Mouse (Mus musculus): ENCODE measurements around the gene Zfp81. TPM values are rescaled to one million over a fixed set of nuclear protein-coding genes. Genes with fewer than 3 reads are reported as not detected.
"Not testable (repeated sequence)": the region's sequence is repeated elsewhere in the genome, so short reads cannot be mapped to it uniquely, and the experiment has no call there.

Gene Zfp81
- 6.1 and 7.7 TPM in 2 replicates for polyA plus RNA-seq (2016; fragmentation: Nextera tagmentation; extraction: Ambion mirVana)

DNA sequence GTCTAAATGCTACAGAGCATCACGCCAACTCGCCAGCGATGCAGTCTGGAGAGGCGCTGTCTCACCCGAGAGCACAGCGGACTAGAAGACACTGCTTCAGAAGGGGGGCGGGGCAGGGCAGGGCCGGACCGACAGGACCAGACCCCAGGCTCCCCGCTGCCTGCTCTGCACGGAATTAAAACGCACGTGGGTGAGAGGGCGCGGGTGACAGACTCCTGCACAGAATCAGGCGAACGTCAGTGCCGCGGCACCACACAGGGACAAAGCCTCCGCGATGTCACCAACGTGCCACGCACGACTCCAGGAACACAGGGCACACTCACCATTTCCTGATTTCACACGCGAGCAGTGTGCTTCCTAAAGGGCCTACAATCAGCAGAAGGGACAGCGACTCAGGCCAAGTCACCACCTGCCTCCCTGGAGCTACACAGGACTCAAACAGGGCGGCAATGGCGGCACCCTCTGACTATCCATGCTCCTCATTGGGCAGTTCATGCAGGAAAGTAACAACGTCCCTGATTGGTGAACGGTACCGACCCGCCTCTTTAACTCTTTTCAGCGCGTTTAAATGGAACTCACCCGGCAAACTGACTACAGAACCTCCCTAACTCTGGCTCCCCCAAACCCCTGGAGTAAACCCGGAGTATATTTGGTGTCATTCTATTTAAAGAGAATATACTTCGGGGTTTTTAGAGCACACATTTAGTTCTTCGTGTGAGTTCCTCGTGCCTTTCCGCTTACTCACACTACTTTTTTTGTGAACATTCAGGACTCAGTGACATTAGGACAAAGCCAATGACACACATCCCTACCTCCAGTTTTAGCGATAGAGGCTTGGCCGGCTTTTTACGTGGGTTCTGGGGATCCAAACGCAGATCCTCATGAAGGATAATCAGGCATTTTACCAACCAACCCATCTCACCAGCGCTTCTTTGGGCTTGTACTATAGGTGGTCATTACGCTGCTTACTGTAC, at the start of gene Zfp81:
Gene Zfp81 (minus strand): TSS at position 468 of the 974 bp plus-strand sequence.
- H3K4me1 ChIP-seq = 0 out of 2 replicates have a peak, but pooled peaks cover 9% of the 10 kb centered on the region
- no peaks in the 10 kb centered on the region for H3K9me3 ChIP-seq
- WGBS = 4% methylated on average over 47 of the region's 47 CpGs
- peak within 1 kb of the TSS; percentile 93 for H3K27ac ChIP-seq
- H3K4me3 ChIP-seq = peak within 1 kb of the TSS; percentile 94
- DNase-seq (ENCODE audit: low spot score) = peak; percentile 96
- no peaks in the 10 kb centered on the region for H3K36me3 ChIP-seq
- no peaks in the 10 kb centered on the region for H3K27me3 ChIP-seq (ENCODE audit: insufficient read depth, poor library complexity, severe bottlenecking)

DNA sequence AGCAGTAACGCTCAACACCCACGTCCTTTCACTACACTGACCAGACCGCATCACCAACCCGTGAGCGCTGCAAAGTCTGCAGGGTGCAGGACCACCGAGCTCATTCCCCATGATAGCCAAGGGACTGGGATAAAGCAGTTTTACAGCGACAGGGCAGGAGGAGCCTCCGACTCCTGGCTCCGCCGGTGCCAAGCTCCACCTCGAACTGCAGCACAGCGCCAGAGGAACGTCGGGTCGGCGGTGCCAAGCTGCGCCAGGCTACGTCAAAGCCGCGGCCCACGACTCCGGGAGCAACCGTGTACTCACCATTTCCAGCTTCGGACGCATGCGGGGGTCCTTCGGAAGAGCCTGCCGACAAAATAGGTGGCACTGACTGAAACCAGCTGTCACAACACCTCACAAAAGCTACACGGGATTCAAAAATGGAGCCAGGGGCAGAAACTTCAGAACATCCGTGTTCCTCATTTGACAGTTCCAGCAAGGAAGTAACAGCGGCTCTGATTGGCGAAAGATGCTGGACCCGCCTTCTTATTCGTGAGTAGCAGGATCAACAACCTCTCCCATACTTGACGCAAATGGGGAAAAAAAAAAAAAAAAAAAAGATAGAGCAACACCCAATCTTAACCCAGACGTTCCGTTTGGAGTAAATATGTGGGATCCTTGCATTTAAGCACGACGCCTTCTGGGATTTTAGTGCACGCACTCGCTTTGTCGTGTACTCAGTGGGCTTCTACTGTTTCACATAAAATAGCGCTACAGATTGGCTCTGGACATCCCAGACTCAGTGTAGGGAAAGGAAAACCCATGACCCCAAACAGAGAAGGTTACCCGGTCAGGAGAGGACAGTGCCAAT, 35.7 kb upstream of the Zfp81 start, which contains the start of gene Zfp101:
Gene Zfp101 (minus strand): TSS at position 460 of the 853 bp plus-strand sequence.
- under 1% methylated on average over 44 of the region's 44 CpGs for WGBS
- H3K4me1 ChIP-seq = peaks cover 11% of the 10 kb centered on the region
- H3K27me3 ChIP-seq (ENCODE audit: insufficient read depth, poor library complexity, severe bottlenecking) = no peaks in the 10 kb centered on the region
- peak within 1 kb of the TSS; percentile 96 for H3K4me3 ChIP-seq
- H3K36me3 ChIP-seq = 0 out of 2 replicates have a peak, but pooled peaks cover 3% of the 10 kb centered on the region
- no peaks in the 10 kb centered on the region for H3K9me3 ChIP-seq
- H3K27ac ChIP-seq = peak within 1 kb of the TSS; percentile 90
- peak; percentile 97 for DNase-seq (ENCODE audit: low spot score)

DNA sequence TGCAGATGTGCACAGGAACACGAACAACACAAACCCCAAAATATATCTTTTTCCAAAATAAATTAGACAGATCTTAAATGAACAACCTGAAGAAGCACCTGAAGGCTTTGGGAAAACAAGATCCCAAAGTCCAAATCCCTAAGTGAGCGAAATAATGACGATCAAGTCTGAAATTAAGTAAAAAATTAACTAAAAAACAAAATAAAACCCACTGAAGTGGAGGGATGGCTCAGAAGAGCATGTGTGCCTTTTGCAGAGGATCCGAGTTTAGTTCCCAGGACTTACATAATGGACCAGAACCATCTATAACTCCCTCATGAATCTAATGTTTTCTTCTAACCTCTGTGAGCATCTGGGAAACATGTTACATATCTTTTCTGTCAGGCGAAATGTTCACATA, 33.6 kb upstream of the Zfp81 start:
- Histone ChIP-seq H3K4me1 (peaks cover 11% of the 10 kb centered on the region), H3K9me3 (no peaks in the 10 kb centered on the region), H3K27ac (no peak overlapping the region), H3K27me3 (ENCODE audit: insufficient read depth, poor library complexity, severe bottlenecking) (no peaks in the 10 kb centered on the region), H3K4me3 (no peak overlapping the region), H3K36me3 (0 out of 2 replicates have a peak, but pooled peaks cover 3% of the 10 kb centered on the region)
- WGBS = 95% methylated on average over 5 of the region's 5 CpGs
- no peak for DNase-seq (ENCODE audit: low spot score)

DNA sequence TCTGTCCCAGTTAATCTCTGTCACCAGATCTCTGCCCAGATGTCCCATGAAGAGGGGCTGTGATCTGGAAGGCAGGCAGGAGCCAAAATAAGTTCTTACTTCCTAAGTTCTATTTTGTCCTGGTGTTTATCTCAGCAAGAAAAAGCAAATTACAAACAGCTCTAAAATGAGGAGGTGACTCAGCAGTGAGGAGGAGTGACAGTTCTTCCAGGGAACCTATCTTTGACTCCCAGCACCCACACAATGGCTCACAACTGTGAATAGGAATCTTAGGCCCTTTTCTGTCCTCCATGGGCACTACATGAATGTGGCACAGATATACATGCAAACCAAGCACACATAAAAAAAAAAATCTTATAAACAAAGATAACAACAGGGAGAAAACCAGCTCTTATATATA, 27.0 kb upstream of the Zfp81 start:
- Histone ChIP-seq H3K9me3 (no peaks in the 10 kb centered on the region), H3K4me3 (no peak overlapping the region), H3K4me1 (no peaks in the 10 kb centered on the region), H3K27ac (no peak overlapping the region), H3K27me3 (ENCODE audit: insufficient read depth, poor library complexity, severe bottlenecking) (no peaks in the 10 kb centered on the region), H3K36me3 (peaks cover 46% of the 10 kb centered on the region)
- no peak for DNase-seq (ENCODE audit: low spot score)

DNA sequence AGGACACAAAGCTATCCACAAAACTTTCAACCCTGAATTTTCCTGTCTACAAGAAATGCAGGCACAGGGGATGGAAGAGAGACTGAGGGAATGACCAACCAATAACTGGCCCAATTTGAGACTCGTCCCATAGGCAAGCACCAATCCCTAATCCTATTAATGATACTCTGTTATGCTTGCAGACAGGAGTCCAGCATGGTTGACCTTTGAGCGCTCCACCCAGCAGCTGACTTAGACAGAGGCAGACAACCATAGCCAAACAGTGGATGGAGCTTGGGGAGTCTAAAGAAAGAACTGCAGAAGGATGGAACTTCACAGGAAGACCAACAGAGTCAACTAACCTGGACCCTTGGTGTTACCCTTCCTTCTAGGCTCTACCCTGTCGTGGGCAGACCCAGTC, 14.1 kb upstream of the Zfp81 start:
- H3K4me3 ChIP-seq = no peak overlapping the region
- no peaks in the 10 kb centered on the region for H3K27me3 ChIP-seq (ENCODE audit: insufficient read depth, poor library complexity, severe bottlenecking)
- H3K36me3 ChIP-seq = peaks cover 6% of the 10 kb centered on the region; the same call in 1 of the 2 replicates
- H3K27ac ChIP-seq = no peak overlapping the region
- 81% methylated on average over 3 of the region's 3 CpGs for WGBS
- H3K9me3 ChIP-seq = no peaks in the 10 kb centered on the region
- H3K4me1 ChIP-seq = no peaks in the 10 kb centered on the region
- DNase-seq (ENCODE audit: low spot score) = no peak

DNA sequence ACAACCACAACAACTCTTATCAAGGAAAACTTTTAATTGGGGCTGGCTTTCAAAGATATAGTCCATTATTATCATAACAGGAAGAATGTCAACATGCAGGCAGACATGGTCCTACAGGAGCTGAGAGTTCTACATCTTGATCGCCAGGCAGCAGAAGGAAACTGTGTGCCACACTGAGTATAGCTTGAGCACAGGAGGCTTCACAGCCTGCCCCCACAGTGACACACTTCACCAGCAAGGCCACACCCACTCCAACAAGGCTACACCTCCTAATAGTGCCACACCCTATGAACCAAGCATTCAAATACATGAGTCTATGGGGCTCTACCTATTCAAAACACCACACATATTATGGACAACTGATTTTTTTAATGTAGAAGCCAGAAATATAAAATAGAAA, 5.7 kb downstream of the Zfp81 start:
- DNase-seq (ENCODE audit: low spot score) = no peak
- H3K9me3 ChIP-seq = no peaks in the 10 kb centered on the region; the same call in 1 of the 2 replicates
- no peak overlapping the region for H3K4me3 ChIP-seq
- 0 out of 2 replicates have a peak, but pooled peaks cover 4% of the 10 kb centered on the region for H3K4me1 ChIP-seq
- H3K27me3 ChIP-seq (ENCODE audit: insufficient read depth, poor library complexity, severe bottlenecking) = no peaks in the 10 kb centered on the region
- peaks cover 3% of the 10 kb centered on the region; the same call in 1 of the 2 replicates for H3K36me3 ChIP-seq
- no peak overlapping the region for H3K27ac ChIP-seq
- 100% methylated on average over 1 of the region's 1 CpGs for WGBS

DNA sequence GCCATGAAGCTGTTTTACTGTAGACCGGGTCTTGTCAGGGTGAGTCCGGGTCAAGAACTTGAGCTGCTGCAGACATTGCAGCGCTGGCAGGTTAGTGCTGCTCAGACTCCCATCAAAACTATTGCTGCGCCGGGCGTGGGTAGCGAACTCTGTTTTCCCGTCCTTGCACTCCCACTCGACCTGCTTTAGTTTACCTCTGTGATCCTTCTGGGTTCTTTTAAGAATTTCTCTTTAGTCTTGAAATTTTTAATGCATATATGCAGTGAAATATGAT, 68.9 kb downstream of the Zfp81 start:
- WGBS = no CpG with 5 or more reads among the region's 9 CpGs
- H3K4me3 ChIP-seq; H3K27ac ChIP-seq; H3K9me3 ChIP-seq; H3K4me1 ChIP-seq; H3K27me3 ChIP-seq (ENCODE audit: insufficient read depth, poor library complexity, severe bottlenecking); DNase-seq (ENCODE audit: low spot score); H3K36me3 ChIP-seq: not testable (repeated sequence)

DNA sequence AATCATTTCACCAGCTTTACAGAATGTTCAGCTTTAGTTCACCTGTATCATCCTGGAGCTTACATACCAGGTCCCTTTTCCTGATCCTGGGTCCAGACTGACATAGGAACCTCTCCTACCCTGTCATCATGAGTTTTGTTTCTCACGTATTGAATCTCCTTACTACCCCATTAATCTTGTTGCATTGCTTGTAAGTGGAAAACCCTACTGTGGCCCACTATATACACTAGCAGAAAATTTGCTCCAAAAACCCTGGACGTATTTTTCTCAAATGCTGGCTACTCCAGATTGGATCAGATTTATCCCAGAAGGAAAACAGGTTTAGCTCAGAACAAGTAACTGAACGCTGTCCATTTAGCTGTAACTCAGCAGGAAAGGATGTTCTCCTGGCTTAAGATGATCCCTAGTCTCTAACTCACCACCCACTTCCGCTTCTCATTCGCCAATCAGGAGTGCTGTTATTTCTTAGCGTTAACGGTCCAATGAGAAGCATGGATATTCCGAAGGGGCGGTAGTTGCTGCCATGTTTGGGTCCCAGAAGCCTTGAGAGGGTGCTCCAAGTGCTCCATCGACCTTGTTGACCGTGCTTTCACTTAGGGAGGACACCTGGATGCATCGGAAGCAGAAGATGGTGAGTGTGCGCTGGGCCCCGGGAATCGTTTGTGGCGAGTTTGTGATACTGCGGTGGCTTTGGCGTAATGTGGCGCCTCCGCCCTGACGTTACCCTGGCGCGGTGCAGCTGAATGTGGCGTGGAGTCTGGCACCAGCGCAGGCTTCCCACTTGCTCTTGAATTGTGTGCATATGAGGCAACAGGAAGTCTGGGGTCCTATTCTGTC, 69.4 kb downstream of the Zfp81 start, which contains the start of gene Zfp955b:
Gene Zfp955b (plus strand): TSS at position 506 of the 837 bp plus-strand sequence.
- not testable (repeated sequence) for H3K27ac ChIP-seq; DNase-seq (ENCODE audit: low spot score); H3K27me3 ChIP-seq (ENCODE audit: insufficient read depth, poor library complexity, severe bottlenecking); H3K4me1 ChIP-seq; H3K4me3 ChIP-seq; H3K9me3 ChIP-seq; H3K36me3 ChIP-seq
- WGBS = no CpG with 5 or more reads among the region's 25 CpGs

Other genes starting within 250 kb of the Zfp81 start
- gene Morc2b, start 219.2 kb downstream of the Zfp81 start, polyA plus RNA-seq (2016; fragmentation: Nextera tagmentation; extraction: Ambion mirVana) = 0.18 TPM in 1 of 2 replicates, not detected in the other
- gene Olfr55, start 190.4 kb downstream of the Zfp81 start, polyA plus RNA-seq (2016; fragmentation: Nextera tagmentation; extraction: Ambion mirVana) = not detected in 2 replicates
- gene Olfr239, start 167.6 kb downstream of the Zfp81 start, polyA plus RNA-seq (2016; fragmentation: Nextera tagmentation; extraction: Ambion mirVana) = not detected in 2 replicates
- gene Olfr1564, start 137.2 kb downstream of the Zfp81 start, polyA plus RNA-seq (2016; fragmentation: Nextera tagmentation; extraction: Ambion mirVana) = 0.13 TPM in 1 of 2 replicates, not detected in the other
- 13.9 and 14.0 TPM in 2 replicates for gene Zfp955a, start 103.7 kb downstream of the Zfp81 start, polyA plus RNA-seq (2016; fragmentation: Nextera tagmentation; extraction: Ambion mirVana)
- 0.02 and 0.06 TPM in 2 replicates for gene Olfr63, start 94.2 kb downstream of the Zfp81 start, polyA plus RNA-seq (2016; fragmentation: Nextera tagmentation; extraction: Ambion mirVana)
- 8.2 and 10.2 TPM in 2 replicates for gene Zfp955b, start 69.3 kb downstream of the Zfp81 start, polyA plus RNA-seq (2016; fragmentation: Nextera tagmentation; extraction: Ambion mirVana)
- gene Zfp101, start 35.8 kb upstream of the Zfp81 start, polyA plus RNA-seq (2016; fragmentation: Nextera tagmentation; extraction: Ambion mirVana) = 8.8 and 13.3 TPM in 2 replicates
- gene Actl9, start 74.0 kb upstream of the Zfp81 start, polyA plus RNA-seq (2016; fragmentation: Nextera tagmentation; extraction: Ambion mirVana) = not detected in 2 replicates
- gene Adamts10, start 165.3 kb upstream of the Zfp81 start, polyA plus RNA-seq (2016; fragmentation: Nextera tagmentation; extraction: Ambion mirVana) = 38.9 and 51.2 TPM in 2 replicates
- 0.74 and 1.4 TPM in 2 replicates for gene Myo1f, start 196.8 kb upstream of the Zfp81 start, polyA plus RNA-seq (2016; fragmentation: Nextera tagmentation; extraction: Ambion mirVana)

Data from heart, embryonic 10.5 days (tissue).